Mouse (Mus musculus): ENCODE data around the gene Plg. TPM values are rescaled to one million over a fixed set of nuclear protein-coding genes. Genes with fewer than 3 reads are reported as not detected.

Plg gene
- polyA plus RNA-seq, 1 experiment = not detected

- no peak for TF ChIP-seq GATA1 (IDR thresholded peaks at IDR 0.05; ENCODE audit: low read length)
Observed at GRCm38 (mm10) chr17:12372021-12372420, 6.4 kb upstream of the Plg start.

- TF ChIP-seq GATA1 (IDR thresholded peaks at IDR 0.05; ENCODE audit: low read length) = peak; percentile 20
Observed at GRCm38 (mm10) chr17:12373601-12374144, 4.7 kb upstream of the Plg start.

GRCm38 (mm10) chr17:12380287-12380686 lies 1.9 kb downstream of the Plg start:
- no peak for TF ChIP-seq GATA1 (IDR thresholded peaks at IDR 0.05; ENCODE audit: low read length)

- no peak for TF ChIP-seq GATA1 (IDR thresholded peaks at IDR 0.05; ENCODE audit: low read length)
Observed at GRCm38 (mm10) chr17:12381579-12381978, 3.2 kb downstream of the Plg start.

GRCm38 (mm10) chr17:12382531-12382930 lies 4.1 kb downstream of the Plg start:
- TF ChIP-seq GATA1 (IDR thresholded peaks at IDR 0.05; ENCODE audit: low read length) = no peak

GRCm38 (mm10) chr17:12385049-12385794 lies 6.8 kb downstream of the Plg start:
- no peak for TF ChIP-seq GATA1 (IDR thresholded peaks at IDR 0.05; ENCODE audit: low read length)

GRCm38 (mm10) chr17:12387781-12388180 lies 9.4 kb downstream of the Plg start:
- no peak for TF ChIP-seq GATA1 (IDR thresholded peaks at IDR 0.05; ENCODE audit: low read length)

GRCm38 (mm10) chr17:12388239-12388638 lies 9.8 kb downstream of the Plg start:
- TF ChIP-seq GATA1 (IDR thresholded peaks at IDR 0.05; ENCODE audit: low read length) = no peak

GRCm38 (mm10) chr17:12396163-12396677 lies 17.8 kb downstream of the Plg start:
- TF ChIP-seq GATA1 (IDR thresholded peaks at IDR 0.05; ENCODE audit: low read length) = no peak

GRCm38 (mm10) chr17:12403420-12403819 lies 25.0 kb downstream of the Plg start:
- TF ChIP-seq GATA1 (IDR thresholded peaks at IDR 0.05; ENCODE audit: low read length) = no peak

GRCm38 (mm10) chr17:12409346-12409944 lies 31.0 kb downstream of the Plg start:
- TF ChIP-seq GATA1 (IDR thresholded peaks at IDR 0.05; ENCODE audit: low read length) = no peak

GRCm38 (mm10) chr17:12412181-12412890 lies 33.9 kb downstream of the Plg start:
- TF ChIP-seq GATA1 (IDR thresholded peaks at IDR 0.05; ENCODE audit: low read length) = no peak

- TF ChIP-seq GATA1 (IDR thresholded peaks at IDR 0.05; ENCODE audit: low read length) = no peak
Observed at GRCm38 (mm10) chr17:12412891-12413237, 34.5 kb downstream of the Plg start.

GRCm38 (mm10) chr17:12415031-12415735 lies 36.8 kb downstream of the Plg start:
- no peak for TF ChIP-seq GATA1 (IDR thresholded peaks at IDR 0.05; ENCODE audit: low read length)

GRCm38 (mm10) chr17:12415741-12416140 lies 37.3 kb downstream of the Plg start:
- no peak for TF ChIP-seq GATA1 (IDR thresholded peaks at IDR 0.05; ENCODE audit: low read length)
